Mouse (Mus musculus) testis, adult 2 months (tissue): ENCODE data around the gene Pkn3. TPM values are rescaled to one million over a fixed set of nuclear protein-coding genes. Genes with fewer than 3 reads are reported as not detected.

Source experiments
- H3K27ac ChIP-seq: fragments of 200-500 bp; 2 replicates; pipeline ENCODE4 v1.5.1; 2012; ENCODE audit warnings: low read depth, low read length; ENCODE audit not compliant: control insufficient read depth, insufficient read depth
- H3K27me3 ChIP-seq: fragments of 200-500 bp; 2 replicates; pipeline ENCODE4 v1.6.1; 2012; ENCODE audit warnings: mild to moderate bottlenecking, low read length, moderate library complexity; ENCODE audit not compliant: control insufficient read depth, insufficient read depth
- H3K36me3 ChIP-seq: fragments of 200-500 bp; 2 replicates; pipeline ENCODE4 v1.6.1; 2012; ENCODE audit warnings: mild to moderate bottlenecking, low read length; ENCODE audit not compliant: control insufficient read depth, insufficient read depth
- H3K4me1 ChIP-seq: fragments of 200-500 bp; 2 replicates; pipeline ENCODE4 v1.6.1; 2012; ENCODE audit warnings: low read length; ENCODE audit not compliant: control insufficient read depth, insufficient read depth
- H3K4me3 ChIP-seq: fragments of 200-500 bp; 2 replicates; pipeline ENCODE4 v1.5.1; 2012; ENCODE audit warnings: low read depth, mild to moderate bottlenecking, low read length, moderate library complexity, mixed read lengths; ENCODE audit not compliant: control insufficient read depth
- CTCF ChIP-seq: fragments of 200-500 bp; IDR thresholded peaks from 2 replicates; pipeline ENCODE4 v1.5.1; 2012; ENCODE audit warnings: low read depth, mild to moderate bottlenecking, inconsistent platforms, low read length, moderate library complexity; ENCODE audit not compliant: control insufficient read depth, insufficient read depth, insufficient replicate concordance
- POLR2A ChIP-seq: fragments of 200-500 bp; IDR thresholded peaks from 2 replicates; pipeline ENCODE4 v1.6.1; 2012; ENCODE audit warnings: low read depth, mild to moderate bottlenecking, inconsistent platforms, low read length, moderate library complexity; ENCODE audit not compliant: control insufficient read depth
- polyA plus RNA-seq: library from polyadenylated mRNA; depleted of rRNA; stranded (reverse); fragments of >200 nt; gene quantifications from 2 replicates; pipeline ENCODE4 v1.2.3, GENCODE M21; 2012

Gene Pkn3
- polyA plus RNA-seq, 1 experiment = 5.8 TPM

DNA sequence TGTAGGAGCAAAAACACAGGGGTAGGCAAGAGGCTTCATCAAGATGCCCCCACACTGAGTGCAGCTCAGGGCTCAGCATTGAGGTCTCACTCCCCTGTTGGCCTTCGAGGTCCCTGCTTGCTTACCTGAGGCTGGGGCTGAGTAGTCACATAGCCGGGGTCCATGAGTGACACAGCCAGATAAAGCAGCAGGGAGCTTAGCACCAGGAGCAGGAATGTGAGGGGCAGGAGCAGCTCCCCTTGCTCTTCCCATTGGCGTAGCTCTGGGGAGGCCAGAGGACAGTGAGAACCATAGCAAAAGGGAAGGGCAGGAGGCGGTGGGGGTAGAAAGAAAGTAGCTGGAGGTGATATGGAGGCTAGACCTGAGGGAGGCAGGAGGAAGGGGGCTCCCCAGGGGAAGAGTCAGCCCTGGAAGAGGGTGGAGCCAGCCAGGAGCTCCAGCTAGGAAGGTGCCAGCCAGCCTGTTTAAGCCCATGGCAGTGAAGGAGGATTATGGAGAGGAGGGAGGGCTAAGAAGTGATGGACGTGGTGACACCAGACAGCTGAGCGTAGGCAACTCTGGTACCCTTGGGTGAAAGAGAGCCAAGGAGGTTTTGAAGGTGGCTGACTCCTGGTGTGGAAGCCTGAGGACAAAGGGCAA, 14.9 kb downstream of the Pkn3 start:
- Histone ChIP-seq H3K27me3 (no peaks in the 10 kb centered on the region), H3K36me3 (no peaks in the 10 kb centered on the region), H3K27ac (no peak overlapping the region), H3K4me1 (peaks cover 11% of the 10 kb centered on the region), H3K4me3 (peak overlapping the region; percentile 81)
- no peak for TF ChIP-seq CTCF
- TF ChIP-seq POLR2A = no peak

DNA sequence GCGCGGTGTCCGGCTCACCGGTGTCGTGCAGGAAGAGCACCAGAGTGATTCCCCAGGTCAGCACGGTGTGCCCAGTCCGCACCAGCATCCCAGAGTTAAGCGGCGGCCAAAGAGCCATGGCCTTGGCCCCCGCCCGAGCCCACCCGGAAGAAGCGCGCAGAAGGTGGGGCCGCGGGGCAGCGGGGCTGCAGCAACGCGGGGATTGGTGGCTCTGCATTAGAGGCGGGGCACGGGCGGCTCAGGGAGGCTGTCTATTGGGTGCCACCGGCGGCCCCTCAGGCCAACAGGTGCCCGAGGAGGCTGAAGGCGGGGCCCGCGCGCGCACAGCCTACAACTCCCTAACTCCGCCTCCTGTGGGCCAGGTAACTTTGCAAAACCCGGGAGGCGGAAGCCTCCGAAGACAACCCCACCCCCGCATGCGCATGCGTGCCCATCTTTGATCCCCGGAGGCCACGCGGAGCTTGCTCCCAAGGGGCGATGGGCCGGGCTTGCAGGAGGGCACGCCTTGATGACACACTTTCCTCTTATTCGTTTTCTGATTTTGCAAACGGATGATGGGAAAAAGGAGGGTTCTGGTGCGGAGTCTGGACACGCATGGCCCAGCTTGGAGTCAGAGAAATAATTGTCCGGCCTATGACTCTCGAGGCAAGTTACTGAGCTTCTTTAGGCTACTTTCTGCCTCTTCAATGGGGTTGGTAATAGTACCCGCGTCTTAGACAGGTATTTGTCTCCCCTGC, 16.2 kb downstream of the Pkn3 start, which contains the start of gene Zdhhc12:
TSS of gene Zdhhc12 (minus strand) at position 178 of the 737 bp plus-strand sequence.
- Histone ChIP-seq H3K36me3 (no peaks in the 10 kb centered on the region), H3K27ac (peak within 1 kb of the TSS; percentile 21), H3K4me1 (peaks cover 11% of the 10 kb centered on the region), H3K27me3 (no peaks in the 10 kb centered on the region), H3K4me3 (peak within 1 kb of the TSS; percentile 81)
- TF ChIP-seq CTCF (no peak), POLR2A (peak; percentile 34; the same call in 1 of the 2 replicates)

DNA sequence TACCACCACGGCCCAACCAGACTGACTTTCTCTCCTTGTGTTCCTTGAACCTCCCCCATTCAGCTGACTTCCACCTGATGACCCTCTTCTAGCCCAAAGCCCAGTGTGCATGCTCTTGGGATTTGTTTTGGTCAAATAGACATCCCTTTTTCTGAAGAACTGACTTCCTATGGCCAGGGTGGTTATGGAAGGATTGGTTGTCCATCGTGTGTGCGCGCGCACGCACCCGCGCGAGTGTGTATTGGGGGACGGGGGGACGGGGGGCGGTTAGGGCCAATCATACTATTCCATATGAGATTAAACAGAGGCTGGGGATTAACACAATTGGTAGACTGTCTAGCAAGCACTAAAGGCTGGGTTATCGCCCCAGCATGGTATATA, 16.7 kb downstream of the Pkn3 start:
- Histone ChIP-seq H3K4me3 (peak overlapping the region; percentile 81), H3K4me1 (peaks cover 11% of the 10 kb centered on the region), H3K36me3 (no peaks in the 10 kb centered on the region), H3K27ac (peak overlapping the region; percentile 12; the same call in 1 of the 2 replicates), H3K27me3 (no peaks in the 10 kb centered on the region)
- TF ChIP-seq CTCF (no peak), POLR2A (no peak)

DNA sequence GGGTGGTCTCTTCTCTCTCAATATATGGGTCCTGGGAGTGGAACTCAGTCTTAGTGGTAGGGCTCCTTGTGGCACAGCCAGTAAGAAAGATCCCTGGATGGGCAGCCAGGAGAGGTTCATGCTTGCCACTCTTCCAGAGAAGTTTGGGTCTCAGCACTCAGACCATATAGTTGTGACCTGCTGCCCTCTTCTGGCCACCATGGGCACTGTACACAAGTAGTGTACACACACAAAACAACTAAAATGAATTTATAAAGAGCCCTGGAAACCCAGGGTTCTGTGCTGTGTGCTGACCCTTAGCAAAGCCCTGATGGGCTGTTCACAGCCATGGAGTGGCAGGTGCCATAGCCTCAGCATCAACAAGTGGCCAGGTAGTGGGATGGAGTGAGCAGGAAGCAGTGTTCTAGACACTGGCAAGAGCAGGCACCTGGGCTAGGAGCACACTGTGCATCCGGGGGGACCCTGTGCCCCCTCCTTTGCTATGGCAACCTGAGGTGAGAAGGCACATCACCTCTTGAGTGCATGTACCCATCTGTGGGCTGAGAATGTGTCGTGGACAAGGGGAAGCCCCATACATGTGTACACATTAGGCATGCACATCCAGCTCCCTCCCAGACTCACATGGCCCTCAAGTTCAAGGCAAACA, 18.5 kb downstream of the Pkn3 start:
- H3K4me1 ChIP-seq = peaks cover 11% of the 10 kb centered on the region
- H3K36me3 ChIP-seq = no peaks in the 10 kb centered on the region
- no peak overlapping the region for H3K4me3 ChIP-seq
- H3K27ac ChIP-seq = no peak overlapping the region
- no peak for TF ChIP-seq POLR2A
- TF ChIP-seq CTCF = peak; percentile 28; the same call in 1 of the 2 replicates
- no peaks in the 10 kb centered on the region for H3K27me3 ChIP-seq

DNA sequence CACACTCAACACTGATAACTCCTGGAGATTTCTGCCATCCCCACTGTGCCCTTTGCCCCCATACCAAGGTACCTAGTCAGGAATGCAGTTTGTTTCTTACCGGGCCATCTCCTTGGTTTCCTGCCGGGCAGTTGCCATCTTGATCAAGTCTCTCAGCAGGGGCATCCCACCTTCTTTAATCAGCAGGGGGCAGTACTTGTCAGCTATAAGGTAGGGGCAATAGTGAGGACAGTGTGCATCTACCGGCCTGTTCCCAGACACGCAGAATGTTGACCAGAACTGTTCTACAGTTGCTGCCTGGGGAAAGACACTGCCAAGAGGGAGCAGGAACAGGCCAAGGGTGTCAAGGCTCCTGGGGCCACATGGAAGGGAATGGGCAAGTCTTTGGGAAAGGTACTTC, 22.7 kb downstream of the Pkn3 start:
- no peaks in the 10 kb centered on the region for H3K4me1 ChIP-seq
- TF ChIP-seq POLR2A = no peak
- TF ChIP-seq CTCF = no peak
- H3K4me3 ChIP-seq = no peak overlapping the region
- H3K36me3 ChIP-seq = no peaks in the 10 kb centered on the region; the same call in 1 of the 2 replicates
- no peaks in the 10 kb centered on the region for H3K27me3 ChIP-seq
- no peak overlapping the region for H3K27ac ChIP-seq

DNA sequence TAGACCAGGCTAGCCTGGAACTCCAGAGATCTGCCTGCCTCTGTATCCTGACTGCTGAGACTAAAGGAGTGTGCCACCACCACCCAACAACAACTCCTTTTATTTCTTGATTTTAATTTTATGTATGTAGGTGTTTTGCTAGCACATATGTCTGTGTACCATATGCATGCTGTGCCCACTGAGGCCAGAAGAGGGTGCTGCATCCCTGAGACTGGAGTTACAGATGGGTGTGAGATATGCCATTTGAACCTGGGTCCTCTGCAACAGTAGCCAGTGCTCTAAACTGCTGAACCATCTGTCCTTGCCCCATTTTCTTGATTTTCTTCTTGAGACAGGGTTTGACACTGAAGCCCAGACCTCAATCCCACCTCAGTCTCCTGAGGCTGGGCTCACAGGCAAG, 28.9 kb downstream of the Pkn3 start:
- H3K4me3 ChIP-seq = no peak overlapping the region
- no peaks in the 10 kb centered on the region for H3K4me1 ChIP-seq
- TF ChIP-seq CTCF (peak; percentile 41; the same call in 1 of the 2 replicates), POLR2A (no peak)
- peaks cover 3% of the 10 kb centered on the region for H3K36me3 ChIP-seq
- no peak overlapping the region for H3K27ac ChIP-seq
- no peaks in the 10 kb centered on the region for H3K27me3 ChIP-seq

DNA sequence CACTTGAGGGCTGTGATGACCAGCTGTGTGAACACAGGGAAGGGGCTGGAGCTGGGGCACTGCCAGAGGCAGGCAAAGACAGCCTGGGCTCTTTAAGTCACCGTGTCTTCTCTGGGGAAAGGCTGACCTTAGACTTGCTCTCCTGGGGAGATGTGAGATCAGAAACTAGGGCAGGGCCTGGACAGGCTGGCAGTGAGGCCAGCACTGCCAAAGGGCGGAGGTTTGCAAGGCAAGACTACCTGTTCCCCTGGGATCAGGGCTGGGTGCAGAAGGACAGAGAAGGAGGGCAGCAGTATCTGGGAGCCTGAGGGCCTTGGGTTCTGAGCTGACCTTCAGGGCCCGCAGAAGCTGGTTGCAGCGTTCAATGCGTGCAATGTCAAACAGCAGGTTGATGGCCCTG, 30.2 kb downstream of the Pkn3 start:
- Histone ChIP-seq H3K4me1 (no peaks in the 10 kb centered on the region), H3K27me3 (no peaks in the 10 kb centered on the region), H3K36me3 (peaks cover 3% of the 10 kb centered on the region), H3K27ac (no peak overlapping the region), H3K4me3 (no peak overlapping the region)
- TF ChIP-seq POLR2A (no peak), CTCF (no peak)
